Mouse (Mus musculus): ENCODE measurements around the gene Nipa2. TPM values are rescaled to one million over a fixed set of nuclear protein-coding genes. Genes with fewer than 3 reads are reported as not detected.

Nipa2 gene
- total and polyA plus RNA-seq, 3 experiments: 24.4 to 50.4 (median 45.2) TPM

GRCm38 (mm10) chr7:55891797-55892196 lies 70.5 kb downstream of the Nipa2 start:
- Histone ChIP-seq H3K4me2 (ENCODE audit: insufficient read depth, low read depth, poor library complexity, severe bottlenecking) (no peak overlapping the region), H3K4me1 (ENCODE audit: control insufficient read depth in 1 of 2, insufficient read depth in 2 of 2) (no peaks in the 10 kb centered on the region), H3K9ac (ENCODE audit: insufficient read depth, low read depth) (no peak overlapping the region), H3K27ac (ENCODE audit: insufficient read depth, low read depth) (no peak overlapping the region), H3K9me3 (replicated peaks; ENCODE audit: low read length) (no peaks in the 10 kb centered on the region), H3K79me2 (replicated peaks; ENCODE audit: control insufficient read depth, extremely low read depth, insufficient read depth, poor library complexity, severe bottlenecking) (no peaks in the 10 kb centered on the region), H3K36me3 (replicated peaks in 1 of 2; ENCODE audit: control insufficient read depth in 1 of 2, insufficient read depth in 1 of 2, low read length in 1 of 2) (peaks cover 24 to 66% of the 10 kb centered on the region in 2 experiments), H3K4me3 (replicated peaks in 1 of 3; ENCODE audit: low read depth in 2 of 3, low read length in 2 of 3, poor library complexity in 1 of 3) (no peak overlapping the region), H3K27me3 (replicated peaks) (no peaks in the 10 kb centered on the region)
- in situ Hi-C loops (cut with MboI; ENCODE audit: low pct_ligation_motif_present, low pct_unique_long_range_greater_than_20kb, low sequenced_read_pairs): no loop called here
- dilution Hi-C loops (cut with MboI; ENCODE audit: extremely low pct_ligation_motif_present, extremely low pct_unique_long_range_greater_than_20kb, low sequenced_read_pairs): no loop called here
- DNase-seq (ENCODE audit: extremely low read depth): no peak
- TF ChIP-seq CTCF (conservative IDR thresholded peaks at IDR 0.05 in 1 of 2, IDR thresholded peaks at IDR 0.05 in 1 of 2; ENCODE audit: low read depth in 2 of 2, low read length in 2 of 2) (no peak), JUN (IDR thresholded peaks at IDR 0.05; ENCODE audit: insufficient read depth, low read depth, low read length) (no peak), BHLHE40 (IDR thresholded peaks at IDR 0.05; ENCODE audit: low read depth, low read length) (no peak), SIN3A (IDR thresholded peaks at IDR 0.05; ENCODE audit: low read length) (no peak), TCF12 (IDR thresholded peaks at IDR 0.05; ENCODE audit: low read depth, low read length) (no peak), POLR2AphosphoS2 (IDR thresholded peaks at IDR 0.05; ENCODE audit: low read depth, low read length) (no peak), ZKSCAN1 (IDR thresholded peaks at IDR 0.05; ENCODE audit: borderline replicate concordance, low read depth, low read length) (no peak), RAD21 (IDR thresholded peaks at IDR 0.05; ENCODE audit: low read depth, low read length) (no peak), TBP (conservative IDR thresholded peaks at IDR 0.05; ENCODE audit: low read depth, low read length) (no peak)

- H3K4me1 ChIP-seq (ENCODE audit: control insufficient read depth in 1 of 2, insufficient read depth in 2 of 2): no peaks in the 10 kb centered on the region
- H3K9me3 ChIP-seq (replicated peaks; ENCODE audit: low read length): no peaks in the 10 kb centered on the region
- TF ChIP-seq MXI1 (IDR thresholded peaks at IDR 0.05; ENCODE audit: low read depth, low read length) (no peak), MEF2A (IDR thresholded peaks at IDR 0.05; ENCODE audit: borderline replicate concordance, low read depth, low read length) (no peak)
- dilution Hi-C loops (cut with MboI; ENCODE audit: extremely low pct_ligation_motif_present, extremely low pct_unique_long_range_greater_than_20kb, low sequenced_read_pairs) (no loop called here), in situ Hi-C loops (cut with MboI; ENCODE audit: low pct_ligation_motif_present, low pct_unique_long_range_greater_than_20kb, low sequenced_read_pairs) (no loop called here)
- no peaks in the 10 kb centered on the region for H3K79me2 ChIP-seq (replicated peaks; ENCODE audit: control insufficient read depth, extremely low read depth, insufficient read depth, poor library complexity, severe bottlenecking)
- H3K4me3 ChIP-seq (replicated peaks in 1 of 3; ENCODE audit: low read depth in 2 of 3, low read length in 2 of 3, poor library complexity in 1 of 3): no peak overlapping the region
- no peaks in the 10 kb centered on the region for H3K27me3 ChIP-seq (replicated peaks)
- no peak for DNase-seq (ENCODE audit: extremely low read depth)
- H3K4me2 ChIP-seq (ENCODE audit: insufficient read depth, low read depth, poor library complexity, severe bottlenecking): no peak overlapping the region
- H3K36me3 ChIP-seq (replicated peaks in 1 of 2; ENCODE audit: control insufficient read depth in 1 of 2, insufficient read depth in 1 of 2, low read length in 1 of 2): peaks cover 20 to 59% of the 10 kb centered on the region in 2 experiments
- H3K9ac ChIP-seq (ENCODE audit: insufficient read depth, low read depth): no peak overlapping the region
- H3K27ac ChIP-seq (ENCODE audit: insufficient read depth, low read depth): no peak overlapping the region
Observed at GRCm38 (mm10) chr7:55890731-55891130, 71.5 kb downstream of the Nipa2 start.

DNA sequence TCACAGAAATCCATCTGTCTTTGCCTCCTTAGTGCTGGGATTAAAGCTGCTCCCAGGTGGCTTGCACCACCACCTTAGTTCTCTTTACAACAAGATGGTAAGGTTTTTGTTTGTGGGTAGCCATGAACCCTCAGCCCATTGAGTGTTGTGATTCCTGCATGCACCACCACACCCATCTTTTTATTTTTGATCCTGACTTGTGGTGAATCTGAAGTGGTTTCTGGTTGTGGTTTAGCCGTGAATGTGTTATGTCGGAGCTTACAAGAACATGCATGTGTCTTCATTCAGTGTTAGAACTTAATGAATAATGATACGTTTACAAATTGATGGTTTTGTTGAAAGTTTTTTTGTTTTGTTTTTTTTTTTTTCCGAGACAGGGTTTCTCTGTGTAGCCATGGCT lies 72.3 kb downstream of the Nipa2 start:
- no peak for TF ChIP-seq MAX (IDR thresholded peaks at IDR 0.05; ENCODE audit: low read length)
- no peak for TF ChIP-seq EP300 (IDR thresholded peaks at IDR 0.05; ENCODE audit: low read length)
- TF ChIP-seq SIN3A (IDR thresholded peaks at IDR 0.05; ENCODE audit: low read length): no peak
- TF ChIP-seq CTCF (conservative IDR thresholded peaks at IDR 0.05 in 1 of 2, IDR thresholded peaks at IDR 0.05 in 1 of 2; ENCODE audit: low read depth in 2 of 2, low read length in 2 of 2): no peak
- TF ChIP-seq JUN (IDR thresholded peaks at IDR 0.05; ENCODE audit: insufficient read depth, low read depth, low read length): no peak
- TF ChIP-seq KAT2A (IDR thresholded peaks at IDR 0.05; ENCODE audit: insufficient replicate concordance, low read length): no peak
- TF ChIP-seq IRF4 (IDR thresholded peaks at IDR 0.05; ENCODE audit: low read depth, low read length): no peak
- TF ChIP-seq BHLHE40 (IDR thresholded peaks at IDR 0.05; ENCODE audit: low read depth, low read length): no peak
- no peak for TF ChIP-seq RAD21 (IDR thresholded peaks at IDR 0.05; ENCODE audit: low read depth, low read length)
- TF ChIP-seq E2F4 (IDR thresholded peaks at IDR 0.05; ENCODE audit: insufficient replicate concordance, low read depth, low read length): no peak
- no peak for TF ChIP-seq ZMIZ1 (IDR thresholded peaks at IDR 0.05; ENCODE audit: low read depth, low read length)
- TF ChIP-seq USF2 (conservative IDR thresholded peaks at IDR 0.05; ENCODE audit: low read depth, low read length): no peak
- TF ChIP-seq RCOR1 (conservative IDR thresholded peaks at IDR 0.05; ENCODE audit: low read depth, low read length): no peak
- no peak for TF ChIP-seq POLR2AphosphoS2 (IDR thresholded peaks at IDR 0.05; ENCODE audit: low read depth, low read length)
- no peak for TF ChIP-seq ZC3H11A (IDR thresholded peaks at IDR 0.05; ENCODE audit: low read depth, low read length)
- TF ChIP-seq CHD2 (IDR thresholded peaks at IDR 0.05; ENCODE audit: low read length): no peak
- no peak for TF ChIP-seq MAFK (IDR thresholded peaks at IDR 0.05; ENCODE audit: insufficient replicate concordance, low read length)
- no peak for TF ChIP-seq HCFC1 (IDR thresholded peaks at IDR 0.05; ENCODE audit: low read depth, low read length)
- TF ChIP-seq POLR2A (IDR thresholded peaks at IDR 0.05; ENCODE audit: low read depth, low read length): no peak
- TF ChIP-seq CHD1 (IDR thresholded peaks at IDR 0.05; ENCODE audit: low read depth, low read length): no peak
- H3K9me3 ChIP-seq (replicated peaks; ENCODE audit: low read length): no peaks in the 10 kb centered on the region
- no peaks in the 10 kb centered on the region for H3K27me3 ChIP-seq (replicated peaks)
- H3K27ac ChIP-seq (ENCODE audit: insufficient read depth, low read depth): no peak overlapping the region
- H3K4me3 ChIP-seq (replicated peaks in 1 of 3; ENCODE audit: low read depth in 2 of 3, low read length in 2 of 3, poor library complexity in 1 of 3): no peak overlapping the region
- dilution Hi-C loops (cut with MboI; ENCODE audit: extremely low pct_ligation_motif_present, extremely low pct_unique_long_range_greater_than_20kb, low sequenced_read_pairs): no loop called here
- H3K4me1 ChIP-seq (ENCODE audit: control insufficient read depth in 1 of 2, insufficient read depth in 2 of 2): no peaks in the 10 kb centered on the region
- no peak overlapping the region for H3K4me2 ChIP-seq (ENCODE audit: insufficient read depth, low read depth, poor library complexity, severe bottlenecking)
- H3K79me2 ChIP-seq (replicated peaks; ENCODE audit: control insufficient read depth, extremely low read depth, insufficient read depth, poor library complexity, severe bottlenecking): no peaks in the 10 kb centered on the region
- no peak overlapping the region for H3K9ac ChIP-seq (ENCODE audit: insufficient read depth, low read depth)
- no peak for DNase-seq (ENCODE audit: extremely low read depth)
- in situ Hi-C loops (cut with MboI; ENCODE audit: low pct_ligation_motif_present, low pct_unique_long_range_greater_than_20kb, low sequenced_read_pairs): no loop called here
- peaks cover 19 to 57% of the 10 kb centered on the region in 2 experiments for H3K36me3 ChIP-seq (replicated peaks in 1 of 2; ENCODE audit: control insufficient read depth in 1 of 2, insufficient read depth in 1 of 2, low read length in 1 of 2)
